Mouse (Mus musculus) hindbrain, embryonic 12.5 days (tissue): ENCODE measurements around the gene Snapin. TPM values are rescaled to one million over a fixed set of nuclear protein-coding genes. Genes with fewer than 3 reads are reported as not detected.

Experiments
- ATAC-seq: fragments of 200-750 bp; cut with Nextera tagmentation; 2 replicates; pipeline ENCODE4 v1.8.0; 2017; ENCODE audit warnings: moderate TSS enrichment; ENCODE audit not compliant: low FRiP score
- H3K27ac ChIP-seq: fragments of 300-500 bp; sonication (generic); 2 replicates; pipeline ENCODE4 v1.5.1; 2016; ENCODE audit warnings: mild to moderate bottlenecking
- H3K27me3 ChIP-seq: fragments of 300-500 bp; sonication (generic); 2 replicates; pipeline ENCODE4 v1.6.1; 2016; ENCODE audit warnings: mild to moderate bottlenecking
- H3K36me3 ChIP-seq: fragments of 300-500 bp; sonication (generic); 2 replicates; pipeline ENCODE4 v1.6.1; 2016; ENCODE audit warnings: mild to moderate bottlenecking
- H3K4me1 ChIP-seq: fragments of 300-500 bp; sonication (generic); 2 replicates; pipeline ENCODE4 v1.6.1; 2016
- H3K4me2 ChIP-seq: fragments of 300-500 bp; sonication (generic); replicated peaks from 2 replicates; pipeline ENCODE4 v1.6.1; 2016; ENCODE audit warnings: mild to moderate bottlenecking
- H3K4me3 ChIP-seq: fragments of 300-500 bp; sonication (generic); 2 replicates; pipeline ENCODE4 v1.5.1; 2016; ENCODE audit warnings: mild to moderate bottlenecking
- H3K9ac ChIP-seq: fragments of 300-500 bp; sonication (generic); 2 replicates; pipeline ENCODE4 v1.6.1; 2016; ENCODE audit warnings: mild to moderate bottlenecking, moderate library complexity
- H3K9me3 ChIP-seq: fragments of 300-500 bp; sonication (generic); replicated peaks from 2 replicates; pipeline ENCODE4 v1.6.1; 2016; ENCODE audit warnings: mild to moderate bottlenecking
- WGBS: fragments of 180-500 bp; shearing (Covaris S2); methylation state at CpG from one replicate; pipeline ENCODE4 v1.1.7; 2016; 5-methylcytosine and 5-hydroxymethylcytosine counted together
- polyA plus RNA-seq: library from polyadenylated mRNA; unstranded; fragments of >200 nt; fragmentation: Nextera tagmentation; extraction: Ambion mirVana; gene quantifications from 2 replicates; pipeline ENCODE4 v1.2.1, GENCODE M21; 2016

The Snapin gene
- 80.6 and 89.5 TPM in 2 replicates for polyA plus RNA-seq

- H3K27me3 ChIP-seq: no peaks in the 10 kb centered on the region
- peak; percentile 98 for ATAC-seq
- peak within 1 kb of the TSS; percentile 62 for H3K4me2 ChIP-seq
- WGBS: 1% methylated on average over 36 of the region's 37 CpGs
- H3K4me1 ChIP-seq: peaks cover 6% of the 10 kb centered on the region
- H3K9me3 ChIP-seq: no peaks in the 10 kb centered on the region
- peak within 1 kb of the TSS; percentile 67 for H3K9ac ChIP-seq
- peak within 1 kb of the TSS; percentile 71 for H3K4me3 ChIP-seq
- peak within 1 kb of the TSS; percentile 58; the same call in 1 of the 2 replicates for H3K27ac ChIP-seq
- peaks cover 43% of the 10 kb centered on the region for H3K36me3 ChIP-seq
Observed at GRCm38 (mm10) chr3:90490696-90491256, at the start of gene Snapin. Gene Snapin (minus strand): TSS chr3:90491033.

- Histone ChIP-seq H3K27me3 (no peaks in the 10 kb centered on the region), H3K4me2 (no peak overlapping the region), H3K36me3 (no peaks in the 10 kb centered on the region), H3K9me3 (no peaks in the 10 kb centered on the region), H3K4me3 (no peak overlapping the region), H3K27ac (no peak overlapping the region), H3K9ac (no peak overlapping the region), H3K4me1 (peaks cover 16% of the 10 kb centered on the region)
- ATAC-seq: no peak
- 69% methylated on average over 5 of the region's 5 CpGs for WGBS
Observed at GRCm38 (mm10) chr3:90537905-90538296, 47.1 kb upstream of the Snapin start.

GRCm38 (mm10) chr3:90537141-90537904 is 46.5 kb upstream of the Snapin start, which contains the start of gene S100a16:
Gene S100a16 (plus strand): TSS chr3:90537254.
- no peak within 1 kb of the TSS for H3K9ac ChIP-seq
- no peaks in the 10 kb centered on the region for H3K36me3 ChIP-seq
- no peak within 1 kb of the TSS for H3K4me3 ChIP-seq
- 40% methylated on average over 10 of the region's 10 CpGs for WGBS
- ATAC-seq: no peak
- H3K4me2 ChIP-seq: no peak within 1 kb of the TSS
- H3K4me1 ChIP-seq: peaks cover 13% of the 10 kb centered on the region
- H3K27me3 ChIP-seq: no peaks in the 10 kb centered on the region
- H3K27ac ChIP-seq: no peak within 1 kb of the TSS
- no peaks in the 10 kb centered on the region for H3K9me3 ChIP-seq

- Histone ChIP-seq H3K36me3 (no peaks in the 10 kb centered on the region), H3K9ac (no peak overlapping the region), H3K4me3 (no peak overlapping the region), H3K4me1 (no peaks in the 10 kb centered on the region), H3K4me2 (no peak overlapping the region), H3K27ac (no peak overlapping the region), H3K9me3 (no peaks in the 10 kb centered on the region), H3K27me3 (no peaks in the 10 kb centered on the region)
- ATAC-seq: no peak
- WGBS: 80% methylated on average over 1 of the region's 1 CpGs
Observed at GRCm38 (mm10) chr3:90535446-90535845, 44.6 kb upstream of the Snapin start.

GRCm38 (mm10) chr3:90531713-90532112 is 40.9 kb upstream of the Snapin start:
- H3K4me1 ChIP-seq: no peaks in the 10 kb centered on the region
- H3K4me2 ChIP-seq: no peak overlapping the region
- H3K27ac ChIP-seq: no peak overlapping the region
- H3K4me3 ChIP-seq: no peak overlapping the region
- 64% methylated on average over 5 of the region's 5 CpGs for WGBS
- no peaks in the 10 kb centered on the region for H3K9me3 ChIP-seq
- no peak for ATAC-seq
- H3K9ac ChIP-seq: no peak overlapping the region
- no peaks in the 10 kb centered on the region for H3K36me3 ChIP-seq
- 0 out of 2 replicates have a peak, but pooled peaks cover 1% of the 10 kb centered on the region for H3K27me3 ChIP-seq

- Histone ChIP-seq H3K4me1 (no peaks in the 10 kb centered on the region), H3K27me3 (0 out of 2 replicates have a peak, but pooled peaks cover 4% of the 10 kb centered on the region), H3K27ac (no peak overlapping the region), H3K4me2 (no peak overlapping the region), H3K9ac (no peak overlapping the region), H3K4me3 (no peak overlapping the region), H3K9me3 (no peaks in the 10 kb centered on the region), H3K36me3 (no peaks in the 10 kb centered on the region)
- 87% methylated on average over 7 of the region's 7 CpGs for WGBS
- no peak for ATAC-seq
Observed at GRCm38 (mm10) chr3:90527291-90527873, 36.5 kb upstream of the Snapin start.

- no peak within 1 kb of the TSS for H3K27ac ChIP-seq
- no peak within 1 kb of the TSS for H3K9ac ChIP-seq
- ATAC-seq: no peak
- H3K36me3 ChIP-seq: no peaks in the 10 kb centered on the region
- WGBS: 72% methylated on average over 5 of the region's 5 CpGs
- H3K9me3 ChIP-seq: no peaks in the 10 kb centered on the region
- no peaks in the 10 kb centered on the region for H3K4me1 ChIP-seq
- no peak within 1 kb of the TSS for H3K4me2 ChIP-seq
- no peak within 1 kb of the TSS for H3K4me3 ChIP-seq
- H3K27me3 ChIP-seq: 0 out of 2 replicates have a peak, but pooled peaks cover 4% of the 10 kb centered on the region
Observed at GRCm38 (mm10) chr3:90526580-90526979, 35.7 kb upstream of the Snapin start, which contains the start of gene S100a14. Gene S100a14 (plus strand): TSS chr3:90526856.

- H3K9ac ChIP-seq: no peak overlapping the region
- WGBS: 79% methylated on average over 2 of the region's 2 CpGs
- no peaks in the 10 kb centered on the region for H3K36me3 ChIP-seq
- no peaks in the 10 kb centered on the region for H3K9me3 ChIP-seq
- no peak overlapping the region for H3K4me3 ChIP-seq
- no peak overlapping the region for H3K27ac ChIP-seq
- H3K27me3 ChIP-seq: 0 out of 2 replicates have a peak, but pooled peaks cover 4% of the 10 kb centered on the region
- no peak for ATAC-seq
- H3K4me1 ChIP-seq: no peaks in the 10 kb centered on the region
- H3K4me2 ChIP-seq: no peak overlapping the region
Observed at GRCm38 (mm10) chr3:90526076-90526475, 35.2 kb upstream of the Snapin start.

GRCm38 (mm10) chr3:90525421-90525820 is 34.6 kb upstream of the Snapin start:
- Histone ChIP-seq H3K4me3 (no peak overlapping the region), H3K27ac (no peak overlapping the region), H3K4me2 (no peak overlapping the region), H3K36me3 (no peaks in the 10 kb centered on the region), H3K27me3 (0 out of 2 replicates have a peak, but pooled peaks cover 4% of the 10 kb centered on the region), H3K9me3 (no peaks in the 10 kb centered on the region), H3K4me1 (no peaks in the 10 kb centered on the region), H3K9ac (no peak overlapping the region)
- ATAC-seq: no peak
- WGBS: 59% methylated on average over 4 of the region's 4 CpGs

GRCm38 (mm10) chr3:90517711-90518110 is 26.9 kb upstream of the Snapin start:
- 87% methylated on average over 4 of the region's 4 CpGs for WGBS
- Histone ChIP-seq H3K27ac (no peak overlapping the region), H3K36me3 (no peaks in the 10 kb centered on the region), H3K4me1 (peaks cover 14% of the 10 kb centered on the region; the same call in 1 of the 2 replicates), H3K9me3 (no peaks in the 10 kb centered on the region), H3K4me3 (no peak overlapping the region), H3K4me2 (no peak overlapping the region), H3K27me3 (peaks cover 33% of the 10 kb centered on the region), H3K9ac (no peak overlapping the region)
- ATAC-seq: no peak

- 86% methylated on average over 4 of the region's 4 CpGs for WGBS
- Histone ChIP-seq H3K36me3 (no peaks in the 10 kb centered on the region), H3K4me2 (no peak overlapping the region), H3K9ac (no peak overlapping the region), H3K4me3 (no peak overlapping the region), H3K4me1 (peaks cover 14% of the 10 kb centered on the region; the same call in 1 of the 2 replicates), H3K9me3 (no peaks in the 10 kb centered on the region), H3K27ac (no peak overlapping the region), H3K27me3 (peaks cover 41% of the 10 kb centered on the region)
- no peak for ATAC-seq
Observed at GRCm38 (mm10) chr3:90515789-90516188, 25.0 kb upstream of the Snapin start.

GRCm38 (mm10) chr3:90515242-90515641 is 24.4 kb upstream of the Snapin start:
- H3K4me1 ChIP-seq: peaks cover 14% of the 10 kb centered on the region; the same call in 1 of the 2 replicates
- H3K4me2 ChIP-seq: peak overlapping the region; percentile 64
- WGBS: 33% methylated on average over 1 of the region's 1 CpGs
- no peaks in the 10 kb centered on the region for H3K36me3 ChIP-seq
- peak overlapping the region; percentile 10; the same call in 1 of the 2 replicates for H3K9ac ChIP-seq
- peaks cover 41% of the 10 kb centered on the region for H3K27me3 ChIP-seq
- no peak for ATAC-seq
- no peaks in the 10 kb centered on the region for H3K9me3 ChIP-seq
- H3K4me3 ChIP-seq: peak overlapping the region; percentile 29
- H3K27ac ChIP-seq: no peak overlapping the region
